Mouse (Mus musculus): ENCODE results near the gene Olfr1290.

Gene Olfr1290

DNA sequence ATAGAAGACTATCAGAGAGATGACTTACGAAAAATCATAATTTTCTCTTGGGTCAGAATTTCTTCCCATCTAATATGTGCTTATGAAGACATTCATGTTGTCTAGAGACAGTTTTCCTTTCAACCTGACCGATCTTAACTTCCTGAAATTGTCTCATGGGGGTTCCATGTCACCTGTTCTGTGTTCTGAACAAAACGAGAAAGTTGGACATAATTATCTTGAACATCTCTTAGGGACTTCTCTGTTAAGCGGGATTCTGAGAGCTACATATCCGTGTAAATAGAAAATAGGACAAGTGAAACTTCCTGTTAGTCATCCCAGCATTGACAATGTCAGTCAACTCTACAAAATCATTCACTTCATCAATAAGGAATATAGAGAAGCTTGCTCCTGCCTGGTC is at the start of gene Olfr1290:
Gene Olfr1290, minus strand, starts transcription at position 101 of the 400 bp plus-strand sequence.
- DNase-seq (ENCODE audit: low spot score), result no peak

DNA sequence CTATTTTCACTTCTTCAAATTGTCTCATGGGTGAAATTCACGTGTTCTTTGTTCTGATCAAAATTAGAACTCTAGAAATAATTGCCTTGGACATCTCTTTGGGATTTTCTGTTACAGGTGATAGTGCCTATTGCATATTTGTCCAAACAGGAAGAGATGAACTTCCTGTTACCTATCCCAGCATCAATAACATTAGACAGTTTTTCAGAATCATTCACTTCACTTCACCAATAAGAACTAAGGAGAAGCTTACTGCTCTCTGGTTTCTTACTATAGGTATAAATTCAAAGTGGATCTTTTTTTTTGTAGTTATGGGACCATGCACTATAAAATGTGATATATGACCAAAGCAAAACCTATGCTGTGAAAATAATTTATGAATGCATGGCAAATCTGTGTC is 46.6 kb upstream of the Olfr1290 start, which contains the start of gene Olfr1294:
Gene Olfr1294, minus strand, starts transcription at position 101 of the 400 bp plus-strand sequence.
- no peak for DNase-seq (ENCODE audit: low spot score)

DNA sequence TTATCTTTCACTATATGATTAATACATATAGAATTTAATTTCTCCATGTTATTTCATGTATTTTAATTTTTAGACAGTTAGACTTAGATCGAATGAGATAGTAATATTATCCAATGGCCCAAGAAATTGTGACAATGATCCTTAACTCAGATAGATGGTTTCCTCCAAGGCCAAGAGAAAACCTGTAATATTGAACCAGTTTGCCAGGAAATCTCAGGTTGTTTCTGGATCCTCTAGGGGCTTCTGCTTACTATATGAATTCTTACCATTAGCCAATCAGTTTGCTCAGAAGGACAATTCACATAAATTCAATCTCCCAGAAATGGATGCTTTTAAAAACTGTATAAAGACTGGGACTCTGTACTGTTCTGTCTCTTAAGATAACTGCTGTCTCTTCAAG is 31.3 kb upstream of the Olfr1290 start, which contains the start of gene Olfr1293-ps:
Gene Olfr1293-ps, plus strand, starts transcription at position 301 of the 400 bp plus-strand sequence.
- no peak for DNase-seq (ENCODE audit: low spot score)

DNA sequence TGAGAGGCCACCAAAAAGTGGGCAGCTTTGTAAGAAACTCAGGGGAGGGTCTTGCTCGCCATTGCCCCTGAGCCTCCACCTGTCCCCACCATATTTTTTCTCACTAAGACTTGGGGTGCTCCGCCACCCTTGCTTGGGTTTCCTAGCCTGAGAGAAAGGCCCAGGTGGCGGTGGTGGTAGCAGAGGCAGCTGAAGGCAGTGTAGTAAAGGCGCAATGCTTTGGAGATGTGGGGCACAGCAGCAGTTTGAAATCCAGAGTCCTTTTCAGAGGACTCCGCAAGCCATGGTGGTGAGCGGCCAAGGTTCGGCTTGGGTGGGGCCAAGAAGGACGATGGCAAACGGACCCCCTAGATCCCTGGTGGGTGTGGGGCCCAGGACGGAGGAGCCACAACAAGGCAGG is 23.8 kb upstream of the Olfr1290 start:
- no peak for DNase-seq (ENCODE audit: low spot score)

DNA sequence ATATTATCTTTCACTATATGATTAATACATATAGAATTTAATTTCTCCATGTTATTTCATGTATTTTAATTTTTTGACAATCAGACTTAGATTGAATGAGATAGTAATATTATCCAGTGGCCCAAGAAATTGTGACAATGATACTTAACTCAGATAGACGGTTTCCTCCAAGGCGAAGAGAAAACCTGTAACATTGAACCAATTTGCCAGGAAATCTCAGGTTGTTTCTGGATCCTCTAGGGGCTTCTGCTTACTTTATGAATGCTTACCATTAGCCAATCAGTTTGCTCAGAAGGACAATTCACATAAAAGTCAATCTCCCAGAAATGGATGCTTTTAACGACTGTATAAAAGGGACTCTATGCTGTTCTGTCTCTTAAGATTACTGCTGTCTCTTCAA is 3.3 kb upstream of the Olfr1290 start, which contains the start of gene Olfr1291-ps1:
Gene Olfr1291-ps1, plus strand, starts transcription at position 301 of the 400 bp plus-strand sequence.
- no peak for DNase-seq (ENCODE audit: low spot score)

DNA sequence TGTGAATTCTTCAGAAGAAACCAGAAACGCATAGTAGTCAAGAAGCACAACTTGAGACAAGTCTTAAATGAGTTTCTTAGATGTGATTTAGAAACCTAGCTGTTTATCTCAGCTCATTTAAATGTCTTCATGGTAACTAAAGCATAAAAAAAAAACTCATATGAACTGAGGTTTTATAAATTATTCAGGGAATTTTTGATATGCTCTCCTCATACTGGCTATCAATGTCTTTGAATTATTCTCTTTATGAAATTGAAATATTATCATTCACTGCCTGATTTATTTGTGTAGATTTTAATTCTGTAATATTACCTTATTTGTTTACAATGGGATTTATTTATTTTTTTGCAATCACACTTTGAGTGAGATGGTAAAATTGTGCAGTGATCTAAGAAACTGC is 13.1 kb downstream of the Olfr1290 start, which contains the start of gene Olfr1289:
Gene Olfr1289, plus strand, starts transcription at position 301 of the 400 bp plus-strand sequence.
- DNase-seq (ENCODE audit: low spot score), result no peak

DNA sequence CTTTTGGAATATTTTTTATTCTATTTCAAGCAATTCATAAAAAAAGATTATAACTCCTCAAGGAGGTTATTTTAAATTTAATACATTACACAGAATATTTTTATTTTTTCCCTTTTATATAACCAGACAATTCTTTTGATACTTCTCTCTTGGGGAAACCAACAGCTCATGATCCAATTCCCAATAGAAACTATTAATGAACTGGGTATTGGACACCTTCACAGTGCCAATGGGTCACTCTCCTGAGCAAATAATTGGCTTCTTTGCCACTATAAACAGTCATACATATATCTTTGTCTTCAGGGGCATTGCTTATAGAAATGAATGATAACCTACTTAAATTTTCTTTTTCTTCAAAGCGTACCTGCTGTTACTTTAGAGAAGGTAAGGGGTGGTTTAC is 19.8 kb downstream of the Olfr1290 start, which contains the start of gene Olfr1288:
Gene Olfr1288, plus strand, starts transcription at position 301 of the 400 bp plus-strand sequence.
- no peak for DNase-seq (ENCODE audit: low spot score)

DNA sequence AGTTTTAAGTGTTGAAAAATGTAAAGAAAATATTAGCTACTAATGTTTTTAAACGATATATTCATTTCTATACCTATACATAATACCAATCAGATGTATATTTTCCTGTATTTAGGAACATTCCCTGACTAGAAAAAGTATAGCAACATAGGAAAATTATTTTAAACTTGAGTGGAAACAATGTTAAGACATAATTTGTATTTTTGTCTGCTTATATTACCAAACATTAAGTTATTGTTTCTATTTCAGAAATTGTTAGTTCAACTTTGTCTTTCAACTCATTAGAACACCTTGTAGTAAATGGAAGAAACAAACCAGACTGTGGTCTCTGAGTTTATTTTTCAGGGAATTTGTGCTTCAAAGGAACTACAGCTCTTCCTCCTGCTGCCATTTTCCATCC is 44.8 kb downstream of the Olfr1290 start, which contains the start of gene Olfr1287:
Gene Olfr1287, plus strand, starts transcription at position 301 of the 400 bp plus-strand sequence.
- no peak for DNase-seq (ENCODE audit: low spot score)

All from ovary, postnatal 14 days (tissue).